Mouse (Mus musculus): ENCODE results near the gene Selenon. TPM values are rescaled to one million over a fixed set of nuclear protein-coding genes. Genes with fewer than 3 reads are reported as not detected.

Gene Selenon
- polyA plus RNA-seq, 1 experiment from 2014 or later: 16.7 TPM

DNA sequence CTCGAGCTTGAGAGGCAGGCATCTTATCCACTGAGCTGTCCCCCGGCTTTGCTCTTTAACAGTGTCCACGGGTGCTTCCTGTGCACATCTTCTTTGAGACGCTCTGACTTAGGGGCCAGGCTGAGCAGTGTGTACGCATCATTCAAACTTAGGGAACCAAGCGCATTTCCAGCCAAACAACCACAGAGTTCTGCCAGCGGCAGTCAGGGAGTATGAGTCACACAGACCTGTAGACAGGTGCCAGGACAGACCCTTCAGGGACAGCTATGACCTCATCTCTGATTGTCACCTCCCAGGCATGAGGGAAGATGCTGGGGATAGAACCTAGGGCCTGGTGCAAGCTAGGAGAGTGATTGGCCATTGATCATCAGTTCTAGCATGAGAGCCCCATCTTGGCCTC, 7.2 kb upstream of the Selenon start:
- no peaks in the 10 kb centered on the region for H3K36me3 ChIP-seq (ENCODE audit: control insufficient read depth, insufficient read depth, low read length)
- H3K9ac ChIP-seq (ENCODE audit: low read depth, low read length): no peak overlapping the region
- H3K4me2 ChIP-seq (replicated peaks; ENCODE audit: low read depth, low read length): no peak overlapping the region
- DNase-seq (ENCODE audit: low spot score): no peak
- 86% methylated on average over 7 of the region's 7 CpGs for WGBS
- no peak overlapping the region for H3K27ac ChIP-seq (ENCODE audit: low read depth, low read length)
- no peaks in the 10 kb centered on the region for H3K27me3 ChIP-seq (ENCODE audit: control insufficient read depth, insufficient read depth, low read length)
- H3K4me1 ChIP-seq (replicated peaks; ENCODE audit: control insufficient read depth, insufficient read depth, low read length): no peaks in the 10 kb centered on the region
- no peaks in the 10 kb centered on the region for H3K9me3 ChIP-seq (ENCODE audit: control insufficient read depth, low read length)
- ATAC-seq (ENCODE audit: low FRiP score): no peak
- no peak overlapping the region for H3K4me3 ChIP-seq (ENCODE audit: low read depth, low read length)

DNA sequence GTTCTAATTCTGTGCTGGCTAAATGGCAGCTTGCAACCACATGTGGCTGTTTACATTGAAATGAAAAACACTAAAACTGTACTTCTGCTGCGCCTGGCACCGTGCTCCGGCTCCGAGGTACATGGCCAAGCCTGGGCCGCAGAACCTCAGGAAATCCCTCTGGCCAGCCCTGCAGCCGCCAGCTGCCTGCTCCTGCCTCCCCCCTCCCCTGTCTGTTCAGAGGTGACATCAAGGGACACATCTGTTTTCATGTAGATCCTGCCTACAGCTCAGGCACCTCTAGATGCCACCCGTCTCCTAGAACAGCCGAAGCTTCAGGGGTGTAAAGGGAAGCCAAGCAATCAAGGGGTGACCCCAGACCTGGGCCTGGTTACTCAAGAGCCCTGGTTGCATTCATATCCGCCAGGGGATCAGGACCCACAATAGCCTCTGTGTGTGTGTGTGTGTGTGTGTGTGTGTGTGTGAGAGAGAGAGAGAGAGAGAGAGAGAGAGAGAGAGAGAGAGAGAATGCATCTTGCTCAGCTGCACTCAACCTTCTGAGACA, 6.7 kb upstream of the Selenon start:
- no peak overlapping the region for H3K9ac ChIP-seq (ENCODE audit: low read depth, low read length)
- H3K9me3 ChIP-seq (ENCODE audit: control insufficient read depth, low read length): no peaks in the 10 kb centered on the region
- H3K4me3 ChIP-seq (ENCODE audit: low read depth, low read length): no peak overlapping the region
- no peak overlapping the region for H3K27ac ChIP-seq (ENCODE audit: low read depth, low read length)
- no peaks in the 10 kb centered on the region for H3K36me3 ChIP-seq (ENCODE audit: control insufficient read depth, insufficient read depth, low read length)
- no peak for ATAC-seq (ENCODE audit: low FRiP score)
- DNase-seq (ENCODE audit: low spot score): no peak
- no peak overlapping the region for H3K4me2 ChIP-seq (replicated peaks; ENCODE audit: low read depth, low read length)
- WGBS: 52% methylated on average over 9 of the region's 9 CpGs
- H3K4me1 ChIP-seq (replicated peaks; ENCODE audit: control insufficient read depth, insufficient read depth, low read length): no peaks in the 10 kb centered on the region
- no peaks in the 10 kb centered on the region for H3K27me3 ChIP-seq (ENCODE audit: control insufficient read depth, insufficient read depth, low read length)

DNA sequence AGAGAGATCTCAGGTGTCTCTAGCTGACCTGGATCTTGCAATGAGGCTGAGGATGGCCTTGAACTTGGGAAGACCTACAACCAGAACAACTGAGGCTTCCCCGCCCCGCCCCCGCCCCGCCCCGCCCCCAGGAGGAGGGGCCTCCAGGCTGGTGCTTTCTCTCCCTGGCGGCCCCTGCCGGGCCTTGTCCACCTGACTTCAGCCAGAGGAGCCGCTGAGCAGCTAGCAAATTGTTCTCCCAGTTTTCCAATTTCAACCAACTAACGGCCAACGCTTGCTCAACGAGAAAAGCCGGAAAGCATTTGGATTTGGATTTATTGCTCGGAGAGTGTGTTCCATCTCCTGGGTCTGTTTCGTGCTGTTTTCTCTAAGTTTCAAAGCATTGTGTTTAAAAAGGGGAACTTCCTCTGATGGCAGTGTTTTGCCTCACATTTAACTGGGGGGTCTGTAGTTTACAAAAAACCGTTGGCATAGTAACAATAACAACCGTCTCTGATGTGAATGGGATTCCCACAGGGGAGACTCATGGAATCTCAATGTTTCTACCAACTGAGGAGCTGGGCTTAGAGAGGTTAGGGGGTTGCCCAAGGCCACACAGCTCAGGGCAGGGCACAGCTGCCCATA, 5.8 kb upstream of the Selenon start:
- Histone ChIP-seq H3K9ac (ENCODE audit: low read depth, low read length) (no peak overlapping the region), H3K27ac (ENCODE audit: low read depth, low read length) (no peak overlapping the region), H3K4me1 (replicated peaks; ENCODE audit: control insufficient read depth, insufficient read depth, low read length) (no peaks in the 10 kb centered on the region), H3K36me3 (ENCODE audit: control insufficient read depth, insufficient read depth, low read length) (no peaks in the 10 kb centered on the region), H3K4me2 (replicated peaks; ENCODE audit: low read depth, low read length) (no peak overlapping the region), H3K4me3 (ENCODE audit: low read depth, low read length) (no peak overlapping the region), H3K9me3 (ENCODE audit: control insufficient read depth, low read length) (no peaks in the 10 kb centered on the region), H3K27me3 (ENCODE audit: control insufficient read depth, insufficient read depth, low read length) (no peaks in the 10 kb centered on the region)
- DNase-seq (ENCODE audit: low spot score) (no peak), ATAC-seq (ENCODE audit: low FRiP score) (no peak)
- WGBS: 16% methylated on average over 16 of the region's 16 CpGs

- DNase-seq (ENCODE audit: low spot score) (peak; percentile 50), ATAC-seq (ENCODE audit: low FRiP score) (no peak)
- Histone ChIP-seq H3K4me1 (replicated peaks; ENCODE audit: control insufficient read depth, insufficient read depth, low read length) (no peaks in the 10 kb centered on the region; the same call in 1 of the 2 replicates), H3K4me2 (replicated peaks; ENCODE audit: low read depth, low read length) (no peak overlapping the region), H3K9ac (ENCODE audit: low read depth, low read length) (no peak overlapping the region), H3K27ac (ENCODE audit: low read depth, low read length) (no peak overlapping the region), H3K9me3 (ENCODE audit: control insufficient read depth, low read length) (no peaks in the 10 kb centered on the region), H3K4me3 (ENCODE audit: low read depth, low read length) (no peak overlapping the region), H3K27me3 (ENCODE audit: control insufficient read depth, insufficient read depth, low read length) (no peaks in the 10 kb centered on the region), H3K36me3 (ENCODE audit: control insufficient read depth, insufficient read depth, low read length) (no peaks in the 10 kb centered on the region)
- WGBS: 64% methylated on average over 8 of the region's 8 CpGs
Measured at GRCm38 (mm10) chr4:134555956-134556580, 4.1 kb upstream of the Selenon start.

GRCm38 (mm10) chr4:134553631-134554030, 1.7 kb upstream of the Selenon start:
- H3K4me1 ChIP-seq (replicated peaks; ENCODE audit: control insufficient read depth, insufficient read depth, low read length): no peaks in the 10 kb centered on the region; the same call in 1 of the 2 replicates
- H3K36me3 ChIP-seq (ENCODE audit: control insufficient read depth, insufficient read depth, low read length): peaks cover 4% of the 10 kb centered on the region; the same call in 1 of the 2 replicates
- DNase-seq (ENCODE audit: low spot score): no peak
- no peak overlapping the region for H3K9ac ChIP-seq (ENCODE audit: low read depth, low read length)
- no peaks in the 10 kb centered on the region for H3K9me3 ChIP-seq (ENCODE audit: control insufficient read depth, low read length)
- no peak overlapping the region for H3K4me3 ChIP-seq (ENCODE audit: low read depth, low read length)
- no peaks in the 10 kb centered on the region for H3K27me3 ChIP-seq (ENCODE audit: control insufficient read depth, insufficient read depth, low read length)
- 78% methylated on average over 1 of the region's 1 CpGs for WGBS
- H3K27ac ChIP-seq (ENCODE audit: low read depth, low read length): no peak overlapping the region
- no peak for ATAC-seq (ENCODE audit: low FRiP score)
- no peak overlapping the region for H3K4me2 ChIP-seq (replicated peaks; ENCODE audit: low read depth, low read length)

DNA sequence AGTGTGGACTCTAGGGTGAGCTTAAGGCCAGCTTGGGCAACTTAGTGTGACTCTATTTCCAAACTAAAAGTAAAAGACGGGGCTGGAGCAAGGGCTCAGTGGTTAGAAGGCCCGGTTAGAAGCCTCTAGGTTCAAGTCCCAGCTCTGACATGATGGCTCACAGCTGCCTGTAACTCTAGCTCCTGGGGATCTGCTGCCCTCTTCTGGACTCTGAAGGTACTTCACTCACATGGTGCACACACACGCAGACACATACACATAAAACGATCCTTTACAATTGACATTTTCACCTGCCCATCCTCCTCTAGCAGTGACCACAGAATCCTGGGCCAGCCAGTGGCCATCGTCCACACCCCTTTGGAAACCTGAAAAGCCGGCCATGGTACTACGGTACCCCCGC, 2.1 kb downstream of the Selenon start:
- DNase-seq (ENCODE audit: low spot score): no peak

DNA sequence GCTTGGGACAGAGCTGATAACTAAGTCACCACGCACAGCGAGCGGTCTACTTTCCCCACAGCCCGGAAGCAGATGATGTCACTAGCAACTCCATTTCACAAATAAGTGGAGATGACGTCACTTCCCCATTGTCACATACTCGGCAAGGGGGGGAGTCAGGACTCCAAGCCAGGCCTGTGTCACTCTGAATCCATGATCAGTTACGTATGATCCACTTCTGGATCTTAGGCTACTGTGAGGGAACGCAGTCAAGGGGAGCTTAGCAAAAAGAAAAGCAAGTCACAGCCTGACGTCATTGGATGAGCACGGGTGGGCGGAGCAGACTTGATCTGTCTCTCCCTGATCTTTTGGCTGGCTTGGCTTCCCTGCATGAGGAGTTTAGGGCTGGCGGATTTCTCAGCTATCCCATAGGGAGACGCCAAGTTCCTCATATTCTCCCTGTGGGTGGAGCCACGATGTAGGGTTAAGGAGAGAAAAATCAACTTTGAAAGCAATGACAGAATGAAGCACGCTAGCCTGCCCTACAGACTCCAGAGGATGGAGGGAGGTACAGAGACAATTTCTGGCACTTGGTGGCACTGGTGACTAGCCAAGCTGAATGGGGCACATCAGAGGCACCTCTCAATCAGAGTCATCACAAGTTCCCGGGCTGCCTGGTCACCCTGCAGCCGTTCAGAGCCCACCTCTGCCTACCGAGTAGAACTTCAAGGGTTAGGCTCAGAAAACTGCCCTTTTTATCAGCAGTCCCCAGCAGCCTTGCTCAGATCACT, 3.6 kb downstream of the Selenon start:
- H3K27me3 ChIP-seq (ENCODE audit: control insufficient read depth, insufficient read depth, low read length): no peaks in the 10 kb centered on the region
- DNase-seq (ENCODE audit: low spot score) (no peak), ATAC-seq (ENCODE audit: low FRiP score) (no peak)
- no peaks in the 10 kb centered on the region for H3K9me3 ChIP-seq (ENCODE audit: control insufficient read depth, low read length)
- H3K36me3 ChIP-seq (ENCODE audit: control insufficient read depth, insufficient read depth, low read length): peaks cover 12% of the 10 kb centered on the region
- H3K4me2 ChIP-seq (replicated peaks; ENCODE audit: low read depth, low read length): no peak overlapping the region
- H3K4me3 ChIP-seq (ENCODE audit: low read depth, low read length): no peak overlapping the region
- H3K9ac ChIP-seq (ENCODE audit: low read depth, low read length): no peak overlapping the region; the same call in 1 of the 2 replicates
- H3K27ac ChIP-seq (ENCODE audit: low read depth, low read length): no peak overlapping the region
- no peaks in the 10 kb centered on the region; the same call in 1 of the 2 replicates for H3K4me1 ChIP-seq (replicated peaks; ENCODE audit: control insufficient read depth, insufficient read depth, low read length)
- WGBS: 74% methylated on average over 18 of the region's 18 CpGs

More for the DNA sequence above, 2.1 kb downstream of the Selenon start:
- Histone ChIP-seq H3K4me1 (replicated peaks; ENCODE audit: control insufficient read depth, insufficient read depth, low read length) (no peaks in the 10 kb centered on the region; the same call in 1 of the 2 replicates), H3K4me2 (replicated peaks; ENCODE audit: low read depth, low read length) (no peak overlapping the region), H3K4me3 (ENCODE audit: low read depth, low read length) (no peak overlapping the region), H3K9me3 (ENCODE audit: control insufficient read depth, low read length) (no peaks in the 10 kb centered on the region), H3K36me3 (ENCODE audit: control insufficient read depth, insufficient read depth, low read length) (peaks cover 12% of the 10 kb centered on the region), H3K27ac (ENCODE audit: low read depth, low read length) (no peak overlapping the region), H3K9ac (ENCODE audit: low read depth, low read length) (no peak overlapping the region), H3K27me3 (ENCODE audit: control insufficient read depth, insufficient read depth, low read length) (no peaks in the 10 kb centered on the region)
- ATAC-seq (ENCODE audit: low FRiP score): no peak
- WGBS: 99% methylated on average over 8 of the region's 8 CpGs

- no peaks in the 10 kb centered on the region for H3K9me3 ChIP-seq (ENCODE audit: control insufficient read depth, low read length)
- ATAC-seq (ENCODE audit: low FRiP score) (no peak), DNase-seq (ENCODE audit: low spot score) (no peak)
- H3K27me3 ChIP-seq (ENCODE audit: control insufficient read depth, insufficient read depth, low read length): no peaks in the 10 kb centered on the region
- no peak overlapping the region for H3K27ac ChIP-seq (ENCODE audit: low read depth, low read length)
- H3K36me3 ChIP-seq (ENCODE audit: control insufficient read depth, insufficient read depth, low read length): peaks cover 18% of the 10 kb centered on the region
- H3K4me2 ChIP-seq (replicated peaks; ENCODE audit: low read depth, low read length): no peak overlapping the region
- WGBS: 69% methylated on average over 9 of the region's 9 CpGs
- H3K4me3 ChIP-seq (ENCODE audit: low read depth, low read length): no peak overlapping the region
- no peaks in the 10 kb centered on the region for H3K4me1 ChIP-seq (replicated peaks; ENCODE audit: control insufficient read depth, insufficient read depth, low read length)
- no peak overlapping the region for H3K9ac ChIP-seq (ENCODE audit: low read depth, low read length)
Measured at GRCm38 (mm10) chr4:134546814-134547705, 4.9 kb downstream of the Selenon start.
